Mouse (Mus musculus): ENCODE measurements at regions not wholly inside any gene's neighbourhood (a gene's known extent, or its start where the extent isn't known, plus 50 kb on each side); places are given as distances from the start of the nearest gene placed in this dataset.

DNA sequence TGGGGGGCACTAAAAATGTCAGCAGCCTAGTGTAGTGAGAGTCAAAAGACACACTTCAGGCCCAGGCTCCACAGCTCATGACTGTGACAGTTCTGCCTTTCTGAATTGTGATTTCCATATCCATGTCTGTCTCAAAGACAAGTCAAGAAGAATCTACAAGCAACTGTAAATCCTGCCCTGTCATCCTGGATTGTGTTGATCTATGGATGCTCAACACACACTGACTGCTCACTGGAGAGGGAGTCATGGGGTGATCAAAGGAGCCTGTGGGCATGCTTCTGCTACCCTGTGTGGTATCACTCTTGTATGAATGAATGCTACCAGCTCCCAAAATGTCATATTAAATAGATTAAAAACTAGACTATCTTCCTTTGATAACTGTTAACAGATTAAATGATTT lies 186.4 kb upstream of the Meis1 start:
- no peak for TF ChIP-seq CTCF (IDR thresholded peaks at IDR 0.05; ENCODE audit: low read depth)
- no peak overlapping the region for H3K4me2 ChIP-seq (replicated peaks; ENCODE audit: low read depth)
- no peak for ATAC-seq
- no peaks in the 10 kb centered on the region for H3K27me3 ChIP-seq (replicated peaks; ENCODE audit: control insufficient read depth, insufficient read depth, low read length)
- no peaks in the 10 kb centered on the region for H3K9me3 ChIP-seq (ENCODE audit: control insufficient read depth)
- H3K9ac ChIP-seq (ENCODE audit: low read depth, low read length) = no peak overlapping the region
- H3K4me1 ChIP-seq (replicated peaks; ENCODE audit: control insufficient read depth, insufficient read depth, low read length) = no peaks in the 10 kb centered on the region
- H3K27ac ChIP-seq (ENCODE audit: low read depth, low read length) = no peak overlapping the region
- H3K4me3 ChIP-seq (ENCODE audit: low read depth, low read length) = no peak overlapping the region
- H3K36me3 ChIP-seq (ENCODE audit: control insufficient read depth, insufficient read depth) = no peaks in the 10 kb centered on the region

DNA sequence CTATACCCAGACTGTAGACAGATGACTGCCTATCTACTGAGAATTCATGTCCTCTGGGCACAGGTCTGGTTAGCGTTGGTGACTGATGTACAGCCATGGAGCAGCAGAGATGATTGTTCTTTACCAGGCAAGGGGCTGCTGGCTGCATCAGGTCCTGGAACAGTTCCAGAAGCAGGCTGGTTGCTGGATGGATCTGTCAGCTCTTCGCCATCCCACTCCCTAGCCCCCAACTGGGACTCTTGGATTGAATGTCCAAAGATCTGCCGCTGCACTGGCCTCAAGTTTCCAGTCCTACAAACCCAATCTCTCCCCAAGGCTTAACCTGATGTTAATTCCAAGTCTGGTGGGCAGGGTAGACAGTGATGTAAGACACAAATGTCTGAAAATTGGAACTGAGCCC lies 200.7 kb upstream of the Meis1 start:
- no peak for ATAC-seq
- no peaks in the 10 kb centered on the region for H3K27me3 ChIP-seq (replicated peaks; ENCODE audit: control insufficient read depth, insufficient read depth, low read length)
- H3K4me1 ChIP-seq (replicated peaks; ENCODE audit: control insufficient read depth, insufficient read depth, low read length) = no peaks in the 10 kb centered on the region
- no peak for TF ChIP-seq CTCF (IDR thresholded peaks at IDR 0.05; ENCODE audit: low read depth)
- H3K4me3 ChIP-seq (ENCODE audit: low read depth, low read length) = no peak overlapping the region
- 82% methylated on average over 3 of the region's 3 CpGs for WGBS
- no peaks in the 10 kb centered on the region for H3K36me3 ChIP-seq (ENCODE audit: control insufficient read depth, insufficient read depth)
- H3K9ac ChIP-seq (ENCODE audit: low read depth, low read length) = no peak overlapping the region
- H3K4me2 ChIP-seq (replicated peaks; ENCODE audit: low read depth) = no peak overlapping the region
- H3K9me3 ChIP-seq (ENCODE audit: control insufficient read depth) = no peaks in the 10 kb centered on the region
- no peak overlapping the region for H3K27ac ChIP-seq (ENCODE audit: low read depth, low read length)

DNA sequence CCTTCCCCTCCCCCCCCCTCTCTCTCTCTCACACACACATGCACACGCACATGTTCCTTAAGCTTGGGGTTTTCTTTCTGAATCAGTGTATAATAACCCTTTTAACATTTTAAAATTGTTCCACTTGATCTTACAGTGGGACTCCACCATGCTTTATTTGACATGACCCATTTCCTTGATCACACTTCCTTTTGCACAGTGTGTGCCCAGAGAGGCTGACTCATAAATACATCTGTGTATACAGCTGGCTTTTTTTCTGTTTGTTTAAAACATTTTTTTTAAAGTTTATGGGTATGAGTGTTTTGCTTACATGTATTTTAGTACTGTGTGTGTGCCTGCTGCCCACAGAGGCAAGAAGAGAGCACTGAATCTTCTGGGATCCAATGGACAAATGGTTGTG lies 202.7 kb upstream of the Meis1 start:
- H3K4me3 ChIP-seq (ENCODE audit: low read depth, low read length) = no peak overlapping the region
- no peaks in the 10 kb centered on the region for H3K27me3 ChIP-seq (replicated peaks; ENCODE audit: control insufficient read depth, insufficient read depth, low read length)
- no peak overlapping the region for H3K4me2 ChIP-seq (replicated peaks; ENCODE audit: low read depth)
- no peak overlapping the region for H3K27ac ChIP-seq (ENCODE audit: low read depth, low read length)
- H3K9me3 ChIP-seq (ENCODE audit: control insufficient read depth) = no peaks in the 10 kb centered on the region
- TF ChIP-seq CTCF (IDR thresholded peaks at IDR 0.05; ENCODE audit: low read depth) = no peak
- WGBS = 67% methylated on average over 1 of the region's 1 CpGs
- H3K9ac ChIP-seq (ENCODE audit: low read depth, low read length) = no peak overlapping the region
- H3K4me1 ChIP-seq (replicated peaks; ENCODE audit: control insufficient read depth, insufficient read depth, low read length) = no peaks in the 10 kb centered on the region
- H3K36me3 ChIP-seq (ENCODE audit: control insufficient read depth, insufficient read depth) = no peaks in the 10 kb centered on the region
- ATAC-seq = no peak

DNA sequence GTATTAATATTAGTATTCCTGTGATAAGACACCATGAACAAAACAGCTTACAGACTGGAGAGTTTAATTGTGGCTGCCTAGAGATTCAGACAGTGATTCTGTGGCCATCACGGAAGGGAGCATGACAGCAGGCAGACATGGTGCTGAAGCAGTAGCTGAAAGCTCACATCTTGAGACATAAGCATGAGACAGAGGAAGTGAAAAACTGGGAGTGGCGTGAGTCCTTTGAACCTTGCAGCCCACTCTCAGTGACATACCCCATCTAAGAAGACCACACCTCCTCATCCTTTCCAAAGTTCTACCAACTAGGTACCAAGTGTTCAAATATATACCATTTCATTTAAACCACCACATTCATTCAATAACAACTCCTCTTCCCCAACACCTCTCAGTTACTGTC lies 208.0 kb upstream of the Meis1 start:
- no peak overlapping the region for H3K4me3 ChIP-seq (ENCODE audit: low read depth, low read length)
- no peak for TF ChIP-seq CTCF (IDR thresholded peaks at IDR 0.05; ENCODE audit: low read depth)
- H3K36me3 ChIP-seq (ENCODE audit: control insufficient read depth, insufficient read depth) = no peaks in the 10 kb centered on the region
- no peaks in the 10 kb centered on the region for H3K4me1 ChIP-seq (replicated peaks; ENCODE audit: control insufficient read depth, insufficient read depth, low read length)
- WGBS = 86% methylated on average over 2 of the region's 2 CpGs
- H3K9me3 ChIP-seq (ENCODE audit: control insufficient read depth) = no peaks in the 10 kb centered on the region
- no peak overlapping the region for H3K4me2 ChIP-seq (replicated peaks; ENCODE audit: low read depth)
- no peak for ATAC-seq
- H3K27ac ChIP-seq (ENCODE audit: low read depth, low read length) = no peak overlapping the region
- no peaks in the 10 kb centered on the region for H3K27me3 ChIP-seq (replicated peaks; ENCODE audit: control insufficient read depth, insufficient read depth, low read length)
- H3K9ac ChIP-seq (ENCODE audit: low read depth, low read length) = no peak overlapping the region

DNA sequence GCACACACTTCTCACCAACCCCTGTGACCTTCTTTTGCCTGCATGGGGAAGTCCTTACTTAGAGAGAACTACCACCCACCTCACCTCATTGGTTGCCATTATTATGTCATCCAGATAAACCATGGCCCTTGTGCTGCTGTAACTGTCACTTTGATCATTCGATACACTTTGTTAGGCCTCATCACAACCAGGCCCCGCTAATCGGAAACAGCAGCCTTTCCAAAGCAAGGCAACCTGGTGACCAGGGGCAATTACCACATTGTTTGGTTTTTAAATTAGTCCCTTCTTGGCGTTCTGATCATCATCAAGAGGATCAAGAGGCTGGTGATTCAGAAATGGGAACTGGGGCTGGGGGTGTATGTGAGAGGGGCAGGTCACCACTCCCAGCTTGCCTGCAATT lies 208.9 kb upstream of the Meis1 start:
- Histone ChIP-seq H3K27ac (ENCODE audit: low read depth, low read length) (no peak overlapping the region), H3K36me3 (ENCODE audit: control insufficient read depth, insufficient read depth) (no peaks in the 10 kb centered on the region), H3K9me3 (ENCODE audit: control insufficient read depth) (no peaks in the 10 kb centered on the region), H3K27me3 (replicated peaks; ENCODE audit: control insufficient read depth, insufficient read depth, low read length) (no peaks in the 10 kb centered on the region), H3K4me2 (replicated peaks; ENCODE audit: low read depth) (no peak overlapping the region), H3K9ac (ENCODE audit: low read depth, low read length) (no peak overlapping the region), H3K4me1 (replicated peaks; ENCODE audit: control insufficient read depth, insufficient read depth, low read length) (no peaks in the 10 kb centered on the region), H3K4me3 (ENCODE audit: low read depth, low read length) (no peak overlapping the region)
- no peak for ATAC-seq
- WGBS = 67% methylated on average over 4 of the region's 4 CpGs
- TF ChIP-seq CTCF (IDR thresholded peaks at IDR 0.05; ENCODE audit: low read depth) = no peak

DNA sequence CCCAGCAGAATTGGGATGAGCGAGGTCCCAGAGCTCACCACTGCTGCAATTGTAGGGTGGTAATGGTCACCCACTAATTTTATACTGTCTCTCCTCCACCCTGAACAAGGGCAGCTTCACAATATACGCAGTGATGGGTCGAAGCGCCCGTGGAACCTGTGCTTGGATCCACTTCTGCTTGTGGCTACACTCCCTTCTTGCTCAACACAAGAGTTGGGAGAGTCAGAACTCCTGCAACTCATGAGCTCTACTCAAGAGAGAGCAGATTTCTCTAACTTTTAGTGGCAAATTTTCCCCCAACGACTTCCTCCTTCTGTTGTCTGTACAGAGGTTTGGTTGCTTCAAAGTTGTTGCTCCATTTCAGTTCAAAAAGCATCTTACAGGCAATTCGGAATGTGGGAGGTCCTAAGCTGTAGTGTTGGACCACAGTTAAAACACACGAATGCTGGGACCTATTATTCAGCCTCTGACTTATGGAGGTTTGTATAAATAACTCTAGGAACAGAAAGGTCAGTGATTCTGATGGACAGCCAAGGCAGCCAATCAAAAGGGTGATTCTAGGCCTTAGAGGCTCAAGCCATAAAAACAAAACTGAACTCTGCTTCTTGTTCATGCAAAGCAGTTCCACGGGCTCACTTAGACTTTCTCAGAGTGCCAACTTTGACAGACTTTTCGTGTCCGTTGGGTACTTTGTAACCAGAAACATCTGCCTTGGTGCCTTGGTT lies 227.8 kb upstream of the Meis1 start:
- H3K36me3 ChIP-seq (ENCODE audit: control insufficient read depth, insufficient read depth) = no peaks in the 10 kb centered on the region
- no peak overlapping the region for H3K4me2 ChIP-seq (replicated peaks; ENCODE audit: low read depth)
- no peaks in the 10 kb centered on the region for H3K27me3 ChIP-seq (replicated peaks; ENCODE audit: control insufficient read depth, insufficient read depth, low read length)
- H3K9me3 ChIP-seq (ENCODE audit: control insufficient read depth) = no peaks in the 10 kb centered on the region
- no peak overlapping the region for H3K9ac ChIP-seq (ENCODE audit: low read depth, low read length)
- no peak overlapping the region for H3K4me3 ChIP-seq (ENCODE audit: low read depth, low read length)
- H3K4me1 ChIP-seq (replicated peaks; ENCODE audit: control insufficient read depth, insufficient read depth, low read length) = no peaks in the 10 kb centered on the region
- no peak for ATAC-seq
- no peak for TF ChIP-seq CTCF (IDR thresholded peaks at IDR 0.05; ENCODE audit: low read depth)
- no peak overlapping the region for H3K27ac ChIP-seq (ENCODE audit: low read depth, low read length)
- WGBS = 85% methylated on average over 11 of the region's 11 CpGs

DNA sequence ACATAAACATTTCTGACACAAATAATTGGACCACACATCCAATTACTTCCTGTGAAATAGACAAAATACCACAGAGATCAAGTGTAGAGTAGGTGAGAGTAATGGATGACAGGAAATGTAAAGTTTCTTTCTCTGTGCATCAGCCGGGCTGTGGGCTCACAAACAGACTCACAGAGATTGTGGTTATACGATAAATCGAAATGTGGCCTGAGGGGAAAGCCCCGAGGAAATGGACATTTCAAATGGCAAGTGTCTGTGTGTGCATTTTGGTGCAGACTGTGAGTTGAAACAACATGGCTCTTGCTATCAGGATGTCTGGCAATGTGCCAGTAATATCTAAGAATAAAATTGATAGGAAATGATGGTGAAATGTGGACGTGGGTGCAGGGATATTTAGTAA lies 234.8 kb upstream of the Meis1 start:
- no peak overlapping the region for H3K4me3 ChIP-seq (ENCODE audit: low read depth, low read length)
- no peak for ATAC-seq
- no peak overlapping the region for H3K27ac ChIP-seq (ENCODE audit: low read depth, low read length)
- no peak overlapping the region for H3K4me2 ChIP-seq (replicated peaks; ENCODE audit: low read depth)
- H3K4me1 ChIP-seq (replicated peaks; ENCODE audit: control insufficient read depth, insufficient read depth, low read length) = no peaks in the 10 kb centered on the region
- no peaks in the 10 kb centered on the region for H3K36me3 ChIP-seq (ENCODE audit: control insufficient read depth, insufficient read depth)
- no peak for TF ChIP-seq CTCF (IDR thresholded peaks at IDR 0.05; ENCODE audit: low read depth)
- no peaks in the 10 kb centered on the region for H3K27me3 ChIP-seq (replicated peaks; ENCODE audit: control insufficient read depth, insufficient read depth, low read length)
- no peaks in the 10 kb centered on the region for H3K9me3 ChIP-seq (ENCODE audit: control insufficient read depth)
- WGBS = 68% methylated on average over 5 of the region's 5 CpGs
- H3K9ac ChIP-seq (ENCODE audit: low read depth, low read length) = no peak overlapping the region
